ENCODE assay signal across 8 mouse cellular contexts in genomic region chr11:3369449-3369848, GRCm38 (mm10). TPM values are rescaled to one million over a fixed set of nuclear protein-coding genes. Genes with fewer than 3 reads are reported as not detected.
DNase-seq lines count a peak whose midpoint lies in the region; ATAC-seq lines count a peak whose summit lies in the region.
"Had no signal": no experiment of that assay in that cellular context is flagged by ENCODE, and none has a peak within 500 bp of the region (broad histone marks: within the 10 kb centered on the region; RNA-seq: fewer than 3 reads in every experiment).

No protein-coding gene starts in this region.

- no peak for ATAC-seq in neural tube, embryonic 11.5 days (ENCODE audit: insufficient read depth, low FRiP score, low TSS enrichment)
- no peak for ATAC-seq in forebrain, embryonic 15.5 days (replicated peaks)
- ATAC-seq: Patski had no signal

- no peak overlapping the region for H3K4me3 ChIP-seq in neural tube, embryonic 11.5 days (ENCODE audit: low read depth, low read length)
- peak overlapping the region; percentile 8; the same call in 1 of the 2 replicates for H3K4me3 ChIP-seq in forebrain, embryonic 15.5 days
- peak overlapping the region; percentile 67; the same call in 1 of the 2 replicates for H3K4me3 ChIP-seq in midbrain, embryonic 10.5 days

- WGBS in neural tube, embryonic 11.5 days = 75% methylated on average over 5 of the region's 5 CpGs
- 85% methylated on average over 5 of the region's 5 CpGs for WGBS in forebrain, embryonic 15.5 days
- 80% methylated on average over 5 of the region's 5 CpGs for WGBS in midbrain, embryonic 10.5 days

- H3K9me3 ChIP-seq in neural tube, embryonic 11.5 days (ENCODE audit: control insufficient read depth, low read length) = no peaks in the 10 kb centered on the region
- no peaks in the 10 kb centered on the region for H3K9me3 ChIP-seq in forebrain, embryonic 15.5 days
- no peaks in the 10 kb centered on the region for H3K9me3 ChIP-seq in midbrain, embryonic 10.5 days (replicated peaks)

- peak overlapping the region; percentile 75; the same call in 1 of the 2 replicates for H3K4me2 ChIP-seq in neural tube, embryonic 11.5 days (ENCODE audit: low read depth)
- peak overlapping the region; percentile 63; the same call in 1 of the 2 replicates for H3K4me2 ChIP-seq in forebrain, embryonic 15.5 days (replicated peaks)

- no peak overlapping the region for H3K27ac ChIP-seq in neural tube, embryonic 11.5 days (ENCODE audit: low read depth, low read length)
- no peak overlapping the region for H3K27ac ChIP-seq in forebrain, embryonic 15.5 days (replicated peaks)
- H3K27ac ChIP-seq in midbrain, embryonic 10.5 days (replicated peaks) = peak overlapping the region; percentile 30

- no peak for DNase-seq in neural tube, embryonic 11.5 days (ENCODE audit: low spot score)
- DNase-seq in neural tube, embryonic 10.5 days (ENCODE audit: extremely low spot score, low spot score) = no peak
- no peak for DNase-seq in midbrain, embryonic 10.5 days (ENCODE audit: low spot score)
- DNase-seq in layer of hippocampus, postnatal 36 days = no peak
- no peak for DNase-seq in kidney, postnatal 10 days
- DNase-seq in gastrocnemius, adult 8-10 months (ENCODE audit: low spot score in 2 of 2) = no peak

- peaks cover 20% of the 10 kb centered on the region for H3K4me1 ChIP-seq in neural tube, embryonic 11.5 days (ENCODE audit: control insufficient read depth, insufficient read depth, low read length)
- H3K4me1 ChIP-seq in forebrain, embryonic 15.5 days = peaks cover 52% of the 10 kb centered on the region
- H3K4me1 ChIP-seq in midbrain, embryonic 10.5 days = peaks cover 54% of the 10 kb centered on the region

- no peaks in the 10 kb centered on the region for H3K27me3 ChIP-seq in neural tube, embryonic 11.5 days (ENCODE audit: control insufficient read depth, insufficient read depth, low read length)
- H3K27me3 ChIP-seq in forebrain, embryonic 15.5 days = no peaks in the 10 kb centered on the region
- no peaks in the 10 kb centered on the region for H3K27me3 ChIP-seq in midbrain, embryonic 10.5 days (ENCODE audit: low read depth, poor library complexity, severe bottlenecking)
- H3K27me3 ChIP-seq: Patski had no signal

- H3K9ac ChIP-seq in neural tube, embryonic 11.5 days (ENCODE audit: low read length) = peak overlapping the region; percentile 8; the same call in 1 of the 2 replicates
- 0 out of 2 replicates have a peak overlapping the region, but pooled peaks have one; percentile 80 for H3K9ac ChIP-seq in forebrain, embryonic 15.5 days (replicated peaks)

- H3K36me3 ChIP-seq in neural tube, embryonic 11.5 days (ENCODE audit: control insufficient read depth, insufficient read depth, low read length) = no peaks in the 10 kb centered on the region
- no peaks in the 10 kb centered on the region for H3K36me3 ChIP-seq in forebrain, embryonic 15.5 days
- H3K36me3 ChIP-seq in midbrain, embryonic 10.5 days = no peaks in the 10 kb centered on the region

RNA-seq across cellular contexts. Expression of gene Pik3ip1, which starts 39.2 kb away (rescaled TPM):
- 9.3 and 15.7 TPM in 2 replicates for polyA plus RNA-seq in neural tube, embryonic 11.5 days (2014; fragmentation: Nextera tagmentation; extraction: Ambion mirVana)
- polyA plus RNA-seq in forebrain, embryonic 15.5 days (2015; fragmentation: Nextera tagmentation; extraction: Ambion mirVana) = 34.4 and 36.6 TPM in 2 replicates
- polyA plus RNA-seq in midbrain, embryonic 10.5 days (2016; fragmentation: Nextera tagmentation; extraction: Ambion mirVana) = 7.4 and 13.0 TPM in 2 replicates
- total RNA-seq in layer of hippocampus, postnatal 36 days (2021) = 10 to 100 TPM; 40.5 to 45.6 TPM
- 10 to 100 TPM; 28.3 to 39.0 (median 36.6) TPM for total RNA-seq in gastrocnemius, adult 8-10 months (2022)

RNA-seq across cellular contexts. Expression of gene Limk2, which starts 39.5 kb away (rescaled TPM):
- polyA plus RNA-seq in neural tube, embryonic 11.5 days (2014; fragmentation: Nextera tagmentation; extraction: Ambion mirVana) = 77.5 and 91.8 TPM in 2 replicates
- 98.1 and 103 TPM in 2 replicates for polyA plus RNA-seq in forebrain, embryonic 15.5 days (2015; fragmentation: Nextera tagmentation; extraction: Ambion mirVana)
- polyA plus RNA-seq in midbrain, embryonic 10.5 days (2016; fragmentation: Nextera tagmentation; extraction: Ambion mirVana) = 50.7 and 68.9 TPM in 2 replicates
- total RNA-seq in layer of hippocampus, postnatal 36 days (2021) = 10 to 100 TPM; 95.5 to 98.4 TPM
- total RNA-seq in gastrocnemius, adult 8-10 months (2022) = 10 to 100 TPM; 10.9 to 12.5 (median 11.9) TPM
